Mouse (Mus musculus) forebrain, embryonic 14.5 days (tissue): ENCODE results near the gene Il20rb. TPM values are rescaled to one million over a fixed set of nuclear protein-coding genes. Genes with fewer than 3 reads are reported as not detected.

Experiments used
- ATAC-seq: fragments of 200-750 bp; cut with Nextera tagmentation; 2 replicates; pipeline ENCODE4 v1.8.0; 2017; ENCODE audit warnings: mild to moderate bottlenecking, moderate library complexity
- DNase-seq: peaks from one replicate; pipeline ENCODE4 v3.0.0-alpha.2; 2015; ENCODE audit warnings: low spot score
- H3K27ac ChIP-seq: fragments of 300-500 bp; sonication (generic); 2 replicates; pipeline ENCODE4 v1.5.1; 2014; ENCODE audit warnings: low read depth, mild to moderate bottlenecking, control low read depth, low read length, moderate library complexity
- H3K27me3 ChIP-seq: fragments of 300-500 bp; sonication (generic); replicated peaks from 2 replicates; pipeline ENCODE4 v1.6.1; 2014; ENCODE audit warnings: low read length, control low read depth, mixed read lengths; ENCODE audit not compliant: control insufficient read depth, insufficient read depth
- H3K36me3 ChIP-seq: fragments of 300-500 bp; sonication (generic); 2 replicates; pipeline ENCODE4 v1.6.1; 2014; ENCODE audit warnings: low read length, control low read depth; ENCODE audit not compliant: control insufficient read depth, insufficient read depth
- H3K4me1 ChIP-seq: fragments of 300-500 bp; sonication (generic); 2 replicates; pipeline ENCODE4 v1.6.1; 2014; ENCODE audit warnings: antibody characterized with exemption, low read length, control low read depth; ENCODE audit not compliant: control insufficient read depth, insufficient read depth
- H3K4me2 ChIP-seq: fragments of 300-500 bp; sonication (generic); 2 replicates; pipeline ENCODE4 v1.6.1; 2014; ENCODE audit warnings: mild to moderate bottlenecking, control low read depth, low read length
- H3K4me3 ChIP-seq: fragments of 300-500 bp; sonication (generic); 2 replicates; pipeline ENCODE4 v1.5.1; 2014; ENCODE audit warnings: low read depth, low read length, control low read depth
- H3K9ac ChIP-seq: fragments of 300-500 bp; sonication (generic); 2 replicates; pipeline ENCODE4 v1.6.1; 2014; ENCODE audit warnings: mild to moderate bottlenecking, low read length, control low read depth, moderate library complexity
- H3K9me3 ChIP-seq: fragments of 300-500 bp; sonication (generic); replicated peaks from 2 replicates; pipeline ENCODE4 v1.6.1; 2016; ENCODE audit warnings: low read length, control low read depth, mixed read lengths; ENCODE audit not compliant: control insufficient read depth
- WGBS: fragments of 180-500 bp; shearing (Covaris S2); extraction: QIAGEN DNeasy Blood & Tissue Kit; methylation state at CpG from one replicate; pipeline ENCODE4 v1.1.7; 2014; 5-methylcytosine and 5-hydroxymethylcytosine counted together
- polyA plus RNA-seq: library from polyadenylated mRNA; unstranded; fragments of >200 nt; fragmentation: Nextera tagmentation; extraction: Ambion mirVana; gene quantifications from 2 replicates; pipeline ENCODE4 v1.2.1, GENCODE M21; 2014

Gene Il20rb
- polyA plus RNA-seq, 1 experiment from 2014 or later = 0.50 TPM

DNA sequence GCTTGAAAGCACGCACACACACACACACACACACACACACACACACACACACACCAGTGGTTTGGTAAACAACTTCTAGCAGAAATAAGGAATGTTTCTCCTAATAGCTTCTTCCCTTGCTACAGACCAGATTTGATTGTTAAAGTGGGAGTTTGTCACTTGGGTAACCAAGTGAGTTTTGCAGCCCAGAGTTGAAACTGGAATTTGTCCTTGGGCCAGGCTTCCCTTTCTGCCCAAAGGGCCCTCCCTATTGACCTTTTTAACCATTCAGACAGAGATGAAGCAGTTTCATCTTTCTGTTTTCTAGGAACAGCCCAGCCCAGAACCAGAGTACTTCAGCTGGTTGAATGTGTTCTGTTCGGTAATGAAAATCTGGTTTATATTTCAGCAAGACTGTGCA is 55.7 kb downstream of the Il20rb start:
- H3K9ac ChIP-seq = no peak overlapping the region
- no peaks in the 10 kb centered on the region for H3K4me1 ChIP-seq
- no peak for ATAC-seq
- no peak for DNase-seq
- H3K27me3 ChIP-seq = no peaks in the 10 kb centered on the region
- H3K36me3 ChIP-seq = no peaks in the 10 kb centered on the region
- no peaks in the 10 kb centered on the region for H3K9me3 ChIP-seq
- H3K4me3 ChIP-seq = no peak overlapping the region
- 93% methylated on average over 2 of the region's 2 CpGs for WGBS
- no peak overlapping the region for H3K27ac ChIP-seq
- no peak overlapping the region for H3K4me2 ChIP-seq

DNA sequence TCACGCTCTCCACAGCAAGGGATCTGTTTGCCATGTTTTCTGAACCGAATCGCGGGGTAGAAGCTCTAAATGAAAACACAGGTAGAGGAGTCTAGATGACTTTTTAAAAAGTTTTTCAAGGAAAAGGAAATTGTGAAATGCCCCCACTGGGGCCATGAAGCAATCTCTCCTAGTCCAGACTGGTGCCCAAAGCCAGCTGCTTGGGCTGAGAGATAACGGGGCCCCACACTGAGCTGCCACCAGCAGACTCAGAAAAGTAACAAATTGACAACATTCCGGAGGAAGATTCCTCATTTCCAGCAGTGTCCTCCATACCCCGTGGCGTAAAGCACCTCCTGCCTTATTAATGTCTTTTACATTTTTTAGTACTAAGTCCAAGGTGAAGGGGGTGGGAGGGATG is 66.9 kb downstream of the Il20rb start:
- Histone ChIP-seq H3K9ac (no peak overlapping the region), H3K27ac (no peak overlapping the region), H3K4me1 (peaks cover 14% of the 10 kb centered on the region), H3K9me3 (no peaks in the 10 kb centered on the region), H3K36me3 (no peaks in the 10 kb centered on the region), H3K4me2 (no peak overlapping the region), H3K27me3 (no peaks in the 10 kb centered on the region), H3K4me3 (no peak overlapping the region)
- DNase-seq (no peak), ATAC-seq (no peak)
- WGBS = 90% methylated on average over 8 of the region's 8 CpGs

DNA sequence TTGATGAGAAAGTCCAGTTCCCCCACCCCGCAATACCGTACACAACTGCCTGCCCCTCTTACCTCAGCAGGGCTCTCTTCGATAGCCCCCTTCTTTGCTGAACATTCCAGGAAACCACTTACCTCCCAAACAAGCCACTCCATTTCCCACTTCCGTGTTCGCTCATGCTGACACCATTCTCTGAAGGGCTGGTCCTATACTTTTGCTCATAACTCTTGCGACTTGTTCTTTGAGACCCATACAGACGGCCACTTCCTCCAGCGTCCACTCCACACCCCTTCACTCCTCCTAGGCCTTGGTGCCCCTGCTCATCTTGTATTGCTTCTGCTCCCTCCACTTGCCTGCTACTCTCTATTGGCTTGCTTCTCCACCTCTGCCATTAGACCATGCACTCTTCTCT is 67.5 kb downstream of the Il20rb start:
- H3K36me3 ChIP-seq = no peaks in the 10 kb centered on the region
- no peak overlapping the region for H3K4me2 ChIP-seq
- no peak overlapping the region for H3K9ac ChIP-seq
- no peak overlapping the region for H3K4me3 ChIP-seq
- H3K27me3 ChIP-seq = no peaks in the 10 kb centered on the region
- H3K9me3 ChIP-seq = no peaks in the 10 kb centered on the region
- H3K4me1 ChIP-seq = peaks cover 14% of the 10 kb centered on the region
- ATAC-seq (no peak), DNase-seq (no peak)
- no peak overlapping the region for H3K27ac ChIP-seq
- 91% methylated on average over 8 of the region's 8 CpGs for WGBS

DNA sequence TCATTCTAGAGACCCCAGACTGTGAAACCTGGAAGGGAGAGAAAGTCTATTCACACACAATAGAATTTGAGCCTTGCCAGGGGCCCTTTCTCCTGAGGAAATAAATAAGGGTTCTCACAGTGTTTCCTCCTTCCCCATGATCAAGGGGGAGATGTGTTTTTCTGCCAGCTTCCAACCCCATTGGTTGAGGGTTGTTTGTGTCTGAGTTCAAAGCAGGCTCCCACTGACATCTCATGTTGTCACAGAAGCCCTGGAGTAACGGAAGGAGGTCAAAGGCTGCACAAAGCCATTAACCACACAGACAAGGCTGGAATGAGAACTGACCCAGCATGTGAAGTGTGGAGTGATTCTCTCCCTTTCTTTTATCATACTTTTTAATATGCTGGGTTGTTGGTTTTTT is 69.8 kb downstream of the Il20rb start:
- no peaks in the 10 kb centered on the region for H3K9me3 ChIP-seq
- DNase-seq = no peak
- no peak overlapping the region for H3K4me2 ChIP-seq
- no peak overlapping the region for H3K4me3 ChIP-seq
- H3K9ac ChIP-seq = no peak overlapping the region
- WGBS = 40% methylated on average over 1 of the region's 1 CpGs
- H3K36me3 ChIP-seq = no peaks in the 10 kb centered on the region
- no peak for ATAC-seq
- H3K27me3 ChIP-seq = no peaks in the 10 kb centered on the region
- no peak overlapping the region for H3K27ac ChIP-seq
- H3K4me1 ChIP-seq = peaks cover 14% of the 10 kb centered on the region

DNA sequence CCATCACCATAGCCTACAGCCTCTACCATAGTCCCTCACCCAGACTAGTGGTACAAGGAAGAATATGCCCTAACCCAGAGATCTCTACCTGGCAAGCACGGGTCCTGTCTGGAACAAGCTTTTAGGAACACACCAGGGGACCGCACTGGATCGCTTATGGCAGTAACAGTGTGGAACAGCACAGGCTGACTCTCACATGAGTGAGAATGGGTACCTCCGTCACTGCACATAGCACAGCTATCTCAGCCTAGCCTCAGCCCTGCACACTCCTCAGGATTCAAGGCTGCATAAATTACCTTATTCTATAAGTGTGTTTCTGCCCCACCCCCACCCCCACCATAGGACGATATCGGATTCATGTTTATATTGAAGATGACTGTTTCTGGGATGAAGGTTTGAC is 70.3 kb downstream of the Il20rb start:
- H3K36me3 ChIP-seq = no peaks in the 10 kb centered on the region
- DNase-seq (no peak), ATAC-seq (0 out of 2 replicates have a peak, but pooled peaks have one; percentile 30)
- H3K4me2 ChIP-seq = no peak overlapping the region
- no peaks in the 10 kb centered on the region for H3K9me3 ChIP-seq
- no peak overlapping the region for H3K4me3 ChIP-seq
- H3K9ac ChIP-seq = no peak overlapping the region
- no peaks in the 10 kb centered on the region for H3K27me3 ChIP-seq
- 78% methylated on average over 6 of the region's 6 CpGs for WGBS
- no peak overlapping the region for H3K27ac ChIP-seq
- peaks cover 14% of the 10 kb centered on the region for H3K4me1 ChIP-seq

DNA sequence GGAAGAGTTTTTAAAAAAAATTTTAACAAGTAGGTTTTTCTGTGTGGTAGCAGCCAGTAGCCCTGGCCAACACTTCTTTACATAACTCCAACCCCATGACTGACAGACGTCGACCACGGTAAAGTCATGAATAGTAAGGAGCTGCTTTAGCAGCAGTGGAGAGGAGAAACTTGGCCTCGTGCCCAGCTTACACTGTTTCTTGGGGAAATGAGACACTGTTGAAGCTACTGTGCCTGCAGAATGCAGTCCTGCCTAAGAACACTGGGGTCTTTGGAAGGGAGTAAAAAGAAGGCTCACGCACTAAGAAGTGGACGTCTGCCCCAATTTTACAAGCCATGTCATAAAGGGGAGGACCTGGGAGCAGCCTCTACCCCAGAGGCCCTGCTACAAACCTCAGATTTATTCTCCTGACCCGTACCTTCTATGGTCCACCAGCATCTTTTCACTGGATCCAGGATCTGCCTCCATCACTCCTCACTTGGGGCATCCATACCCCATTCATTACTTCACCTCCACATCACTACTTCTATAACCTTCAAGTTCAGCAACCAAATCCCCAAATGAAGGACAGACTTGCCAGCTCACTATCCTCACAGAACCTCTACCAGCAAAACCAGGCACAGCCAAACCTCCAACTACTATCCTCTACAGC is 71.1 kb downstream of the Il20rb start:
- Histone ChIP-seq H3K4me2 (no peak overlapping the region), H3K4me1 (peaks cover 14% of the 10 kb centered on the region), H3K9me3 (no peaks in the 10 kb centered on the region), H3K27me3 (no peaks in the 10 kb centered on the region), H3K9ac (no peak overlapping the region), H3K4me3 (no peak overlapping the region), H3K36me3 (no peaks in the 10 kb centered on the region), H3K27ac (no peak overlapping the region)
- 12% methylated on average over 7 of the region's 7 CpGs for WGBS
- DNase-seq (peak; percentile 92), ATAC-seq (peak; percentile 92)

Other genes with a start within 250 kb of the Il20rb start
- 52.2 and 54.6 TPM in 2 replicates for gene Nck1, start 59.3 kb upstream of the Il20rb start, polyA plus RNA-seq
- 8.6 and 9.5 TPM in 2 replicates for gene Slc35g2, start 84.3 kb upstream of the Il20rb start, polyA plus RNA-seq
- gene Stag1, start 111.0 kb upstream of the Il20rb start, polyA plus RNA-seq = 36.4 and 50.7 TPM in 2 replicates